Mouse (Mus musculus) bone marrow, adult 2 months (tissue): Measurements from ENCODE around the gene Efna4. TPM values are rescaled to one million over a fixed set of nuclear protein-coding genes. Genes with fewer than 3 reads are reported as not detected.

Experiments
- H3K27ac ChIP-seq: fragments of 200-500 bp; 2 replicates; pipeline ENCODE4 v1.5.1; 2012; ENCODE audit warnings: low read depth, mild to moderate bottlenecking, control low read depth, inconsistent platforms, low read length; ENCODE audit not compliant: control insufficient read depth, poor library complexity, insufficient read depth
- H3K4me1 ChIP-seq: fragments of 200-500 bp; 2 replicates; pipeline ENCODE4 v1.6.1; 2011; ENCODE audit warnings: low read length; ENCODE audit not compliant: control insufficient read depth, insufficient read depth
- H3K4me3 ChIP-seq: fragments of 200-500 bp; replicated peaks from 2 replicates; pipeline ENCODE3; 2011; ENCODE audit warnings: mild to moderate bottlenecking, low read depth, low read length, control low read depth; ENCODE audit not compliant: control insufficient read depth
- CTCF ChIP-seq: fragments of 200-500 bp; IDR thresholded peaks from 2 replicates; pipeline ENCODE4 v1.5.1; 2011; ENCODE audit warnings: low read length, control low read depth; ENCODE audit not compliant: control insufficient read depth, insufficient read depth
- POLR2A ChIP-seq: fragments of 200-500 bp; IDR thresholded peaks from 2 replicates; pipeline ENCODE4 v1.6.1; 2011; ENCODE audit warnings: low read depth, mild to moderate bottlenecking, control low read depth, low read length, borderline replicate concordance; ENCODE audit not compliant: control insufficient read depth
- WGBS: fragments of 180-500 bp; shearing (Covaris S2); methylation state at CpG from one replicate; pipeline ENCODE4 v1.1.7; 2018; 5-methylcytosine and 5-hydroxymethylcytosine counted together
- polyA plus RNA-seq: library from polyadenylated mRNA; stranded (reverse); fragments of >200 nt; gene quantifications from 2 replicates; pipeline ENCODE4 v1.2.4, GENCODE M21; 2011; ENCODE audit warnings: low replicate concordance; ENCODE audit not compliant: missing spikeins, insufficient read depth, insufficient read length

Gene Efna4
- polyA plus RNA-seq, 1 experiment: not detected

DNA sequence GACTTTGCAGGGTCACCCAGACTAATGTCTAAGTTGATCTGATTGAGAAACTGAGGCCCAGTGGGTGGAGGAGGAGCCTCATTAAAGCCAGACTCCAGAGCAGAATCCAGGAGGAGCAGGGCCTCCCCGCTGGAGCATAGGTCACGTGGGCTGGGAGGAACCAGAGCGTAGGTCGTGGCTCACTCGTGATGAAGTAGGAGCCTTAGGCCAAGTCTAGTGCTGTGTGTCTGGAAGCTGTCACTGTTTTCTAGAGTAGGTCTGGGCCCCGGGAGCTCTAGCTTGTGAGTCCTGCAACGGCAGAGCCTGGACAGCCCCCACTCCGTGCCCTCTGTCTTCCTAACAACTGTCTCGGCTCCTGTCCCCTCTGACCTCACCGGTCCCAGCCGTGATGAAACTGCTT, 29.5 kb upstream of the Efna4 start:
- Histone ChIP-seq H3K27ac (no peak overlapping the region), H3K4me3 (no peak overlapping the region), H3K4me1 (no peaks in the 10 kb centered on the region)
- TF ChIP-seq CTCF (no peak), POLR2A (no peak)
- 89% methylated on average over 11 of the region's 11 CpGs for WGBS

DNA sequence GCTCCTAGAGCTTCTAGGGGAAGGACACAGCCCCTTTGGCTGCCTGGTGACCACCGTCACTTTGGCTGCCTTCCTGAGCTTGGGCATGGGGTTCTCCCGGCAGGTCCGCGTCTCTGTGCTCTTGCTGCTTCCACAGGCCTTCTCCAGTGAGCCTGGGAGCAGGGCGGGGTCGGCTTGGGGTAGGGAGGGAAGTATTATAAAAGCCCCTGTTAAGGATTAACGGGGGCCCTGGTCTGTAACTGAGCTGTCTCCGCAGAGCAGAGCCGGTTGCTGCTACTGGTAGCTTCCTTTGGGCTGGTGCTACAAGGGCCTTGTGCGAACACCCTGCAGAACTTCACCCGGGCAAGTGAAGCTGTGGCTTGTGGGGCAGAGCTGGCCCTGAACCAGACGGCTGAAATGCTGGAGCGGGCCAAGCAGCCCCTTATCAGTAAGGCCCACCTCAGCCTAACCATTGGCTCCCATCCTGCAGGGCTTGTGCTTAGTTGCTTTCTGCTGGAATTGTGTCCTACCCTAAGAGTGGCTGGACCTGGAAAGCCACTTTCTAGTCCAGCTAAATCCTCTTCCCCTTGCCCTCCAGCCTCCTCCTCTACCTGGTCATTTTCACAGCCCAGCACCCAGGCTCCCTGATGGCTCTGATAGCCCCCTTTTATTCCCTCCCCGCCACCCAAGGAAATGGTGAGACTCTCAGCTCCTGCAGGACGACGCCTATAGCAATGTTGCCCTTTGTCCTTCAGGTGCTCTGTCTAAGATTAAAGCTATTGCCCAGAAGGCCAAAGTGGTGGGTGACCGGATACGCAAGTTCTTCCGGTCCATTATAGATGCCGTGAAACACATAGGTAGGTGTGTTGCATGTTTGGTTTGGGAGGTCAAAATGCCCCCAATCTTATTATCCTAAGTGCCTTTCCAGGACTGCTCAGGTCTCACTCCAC, 27.9 kb upstream of the Efna4 start:
- TF ChIP-seq POLR2A: no peak
- no peak for TF ChIP-seq CTCF
- H3K27ac ChIP-seq: no peak overlapping the region
- no peaks in the 10 kb centered on the region for H3K4me1 ChIP-seq
- 77% methylated on average over 20 of the region's 20 CpGs for WGBS
- H3K4me3 ChIP-seq: no peak overlapping the region

DNA sequence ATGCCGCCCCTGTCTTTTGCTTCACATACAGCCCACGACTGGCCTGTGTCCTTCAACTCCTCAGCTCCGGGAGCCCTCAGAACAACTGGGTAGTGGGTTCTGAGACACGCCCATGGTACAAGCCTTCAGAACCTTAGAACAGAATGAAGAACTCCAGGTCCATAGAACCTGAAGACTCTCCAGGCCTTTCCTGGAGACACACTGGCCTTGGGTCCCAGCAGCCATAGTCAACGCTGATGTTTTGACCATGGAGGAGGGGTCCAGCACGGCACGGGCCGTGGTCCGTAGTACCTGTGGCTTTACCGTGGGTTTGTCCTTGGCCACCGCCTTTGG, 27.3 kb upstream of the Efna4 start, which contains the start of gene Dcst1:
TSS of gene Dcst1 (minus strand) at position 101 of the 333 bp plus-strand sequence.
- 86% methylated on average over 11 of the region's 11 CpGs for WGBS
- H3K27ac ChIP-seq: no peak within 1 kb of the TSS
- H3K4me3 ChIP-seq: no peak within 1 kb of the TSS
- H3K4me1 ChIP-seq: no peaks in the 10 kb centered on the region
- TF ChIP-seq POLR2A (no peak), CTCF (no peak)

DNA sequence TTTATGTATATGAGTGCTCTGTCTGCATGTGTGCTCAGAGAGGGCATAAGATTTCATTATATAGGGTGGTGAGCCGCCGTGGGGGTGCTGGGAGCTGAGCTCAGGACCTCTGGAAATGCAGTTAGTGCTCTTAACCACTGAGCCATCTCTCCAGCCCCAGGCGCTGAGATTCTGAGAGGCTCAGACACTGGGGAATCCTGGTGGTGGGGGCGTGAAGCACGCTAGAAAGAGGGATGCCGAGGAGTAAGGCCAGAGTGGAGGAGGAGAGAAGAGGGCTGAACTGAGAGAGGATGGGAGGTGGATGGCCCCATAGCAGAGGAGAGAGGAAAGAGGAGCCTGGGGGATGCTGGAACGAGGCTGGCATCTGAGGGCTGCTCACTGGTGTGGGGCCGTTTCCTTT, 26.8 kb upstream of the Efna4 start:
- no peak overlapping the region for H3K27ac ChIP-seq
- no peaks in the 10 kb centered on the region for H3K4me1 ChIP-seq
- TF ChIP-seq POLR2A: no peak
- WGBS: 86% methylated on average over 8 of the region's 8 CpGs
- no peak overlapping the region for H3K4me3 ChIP-seq

DNA sequence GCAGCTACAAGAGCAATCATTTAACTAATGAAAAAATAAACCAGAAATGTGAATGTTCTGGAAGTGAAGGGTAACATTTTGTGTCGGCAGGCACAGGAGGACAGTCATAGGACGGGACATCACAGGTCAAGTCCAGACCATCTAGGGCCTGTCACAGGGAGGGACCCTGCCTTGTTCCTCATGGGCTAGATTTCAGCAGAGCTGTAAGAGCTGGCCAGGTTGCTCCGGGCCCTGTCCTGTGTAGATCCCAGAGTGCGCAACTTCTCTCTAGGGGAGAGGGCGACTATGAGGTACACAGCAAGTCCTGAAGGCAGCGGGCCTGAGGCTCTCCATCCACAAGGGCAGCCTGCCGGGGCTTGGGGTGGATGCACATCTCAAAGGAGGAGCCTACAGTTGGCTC, 23.8 kb upstream of the Efna4 start, which contains the start of gene Dcst2:
TSS of gene Dcst2 (plus strand) at position 301 of the 400 bp plus-strand sequence.
- H3K4me1 ChIP-seq: no peaks in the 10 kb centered on the region; the same call in 1 of the 2 replicates
- 85% methylated on average over 7 of the region's 7 CpGs for WGBS
- H3K27ac ChIP-seq: no peak within 1 kb of the TSS

DNA sequence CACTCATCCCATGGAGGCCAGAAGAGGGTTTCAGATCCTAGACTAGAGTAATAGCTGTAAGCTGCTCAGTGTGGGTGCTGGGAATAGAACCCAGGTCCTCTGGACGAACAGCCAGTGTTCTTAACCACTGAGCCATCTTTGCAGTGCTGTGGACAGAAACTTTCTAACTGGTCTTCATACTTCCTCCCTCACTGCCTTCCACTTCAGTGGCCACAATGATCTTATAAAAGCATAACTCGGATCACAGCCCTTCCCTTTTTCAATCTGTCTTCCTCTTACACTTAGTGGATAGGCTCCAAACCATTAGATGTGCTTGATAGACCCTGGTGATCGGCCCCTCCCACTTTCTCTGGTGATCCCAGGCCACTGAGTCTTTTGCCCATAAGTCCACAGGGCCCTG, 22.4 kb upstream of the Efna4 start:
- no peak for TF ChIP-seq CTCF
- TF ChIP-seq POLR2A: no peak
- Histone ChIP-seq H3K27ac (no peak overlapping the region), H3K4me1 (no peaks in the 10 kb centered on the region; the same call in 1 of the 2 replicates), H3K4me3 (no peak overlapping the region)
- 7% methylated on average over 3 of the region's 3 CpGs for WGBS

More for the DNA sequence above, 23.8 kb upstream of the Efna4 start, which contains the start of gene Dcst2:
- no peak within 1 kb of the TSS for H3K4me3 ChIP-seq
- TF ChIP-seq CTCF (no peak), POLR2A (no peak)

DNA sequence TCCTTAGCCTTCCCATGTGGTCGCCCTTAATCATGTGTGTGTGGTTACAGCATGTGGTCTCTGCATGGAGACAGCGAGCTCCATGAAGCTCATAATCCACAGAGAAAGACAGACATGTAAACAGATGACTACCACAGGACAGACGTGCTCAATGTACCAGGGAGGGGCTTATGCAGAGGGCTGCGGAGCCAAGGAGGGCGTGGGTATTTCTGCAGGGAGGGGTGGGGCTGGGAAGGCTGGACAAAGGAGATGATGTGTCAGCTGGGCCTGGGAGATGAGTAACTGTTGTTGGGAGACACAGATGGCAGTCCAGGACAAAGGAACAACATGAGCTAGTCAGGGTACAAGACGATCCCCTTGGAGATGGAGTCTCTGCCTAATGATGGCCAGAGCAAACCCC, 21.8 kb upstream of the Efna4 start:
- no peak overlapping the region for H3K27ac ChIP-seq
- H3K4me1 ChIP-seq: no peaks in the 10 kb centered on the region; the same call in 1 of the 2 replicates
- no peak for TF ChIP-seq POLR2A
- no peak for TF ChIP-seq CTCF
- 72% methylated on average over 6 of the region's 6 CpGs for WGBS
- H3K4me3 ChIP-seq: no peak overlapping the region

DNA sequence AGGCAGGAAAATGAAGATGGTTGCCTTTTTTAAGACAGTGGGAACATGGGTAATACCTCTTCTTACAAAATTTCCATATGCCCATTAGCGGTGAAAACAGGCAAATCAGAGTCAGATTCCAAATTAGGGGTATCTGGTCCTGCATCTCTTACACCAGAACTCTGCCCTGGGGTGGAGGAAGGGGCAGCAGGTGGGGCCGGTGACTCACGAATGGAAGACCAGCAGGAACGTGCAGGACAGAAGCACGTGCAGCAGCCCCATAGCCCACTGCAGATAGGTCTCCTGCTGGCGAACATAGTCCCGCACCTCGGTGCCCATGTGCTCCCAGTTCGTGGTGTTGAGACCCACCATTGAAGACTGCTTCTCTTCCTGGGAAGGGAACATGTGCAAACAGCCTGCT, 18.2 kb upstream of the Efna4 start:
- TF ChIP-seq CTCF: no peak
- TF ChIP-seq POLR2A: no peak
- 81% methylated on average over 9 of the region's 9 CpGs for WGBS
- Histone ChIP-seq H3K4me1 (no peaks in the 10 kb centered on the region; the same call in 1 of the 2 replicates), H3K27ac (no peak overlapping the region), H3K4me3 (no peak overlapping the region)

DNA sequence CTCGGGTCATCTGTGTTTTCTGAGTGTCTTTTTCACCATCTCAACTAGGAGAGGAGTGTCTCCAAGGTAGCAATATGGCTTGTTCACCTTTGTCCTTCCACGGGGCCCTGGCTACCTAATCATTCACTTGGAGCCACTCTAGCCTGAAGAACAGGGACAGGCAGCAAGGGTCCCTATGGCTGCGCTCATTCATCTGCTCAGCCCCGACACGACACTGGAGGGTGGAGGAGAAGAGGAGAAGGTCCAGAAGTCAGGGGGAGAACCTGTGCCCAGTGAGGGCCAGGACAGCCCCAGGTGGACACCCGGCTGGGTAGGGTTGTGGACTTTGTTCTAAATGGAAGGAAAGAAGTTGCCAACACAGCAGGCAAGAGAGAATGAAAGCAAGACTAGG, 17.7 kb upstream of the Efna4 start:
- TF ChIP-seq POLR2A (no peak), CTCF (no peak)
- WGBS: 70% methylated on average over 6 of the region's 6 CpGs

More for the DNA sequence above, 17.7 kb upstream of the Efna4 start:
- Histone ChIP-seq H3K4me3 (no peak overlapping the region), H3K27ac (no peak overlapping the region), H3K4me1 (no peaks in the 10 kb centered on the region; the same call in 1 of the 2 replicates)
